Mouse (Mus musculus) brain, embryonic 14.5 days (tissue): ENCODE results near the gene Klhdc8a.

Experiments
- CTCF ChIP-seq: fragments of 200-500 bp; IDR thresholded peaks from 2 replicates; pipeline ENCODE4 v1.5.1; 2012; ENCODE audit warnings: inconsistent platforms, mild to moderate bottlenecking, moderate library complexity, borderline replicate concordance; ENCODE audit not compliant: insufficient read depth, insufficient read length; ENCODE audit errors: extremely low read depth
- POLR2A ChIP-seq: fragments of 200-500 bp; IDR thresholded peaks from 2 replicates; pipeline ENCODE4 v1.6.1; 2012; ENCODE audit warnings: mild to moderate bottlenecking, inconsistent platforms, borderline replicate concordance; ENCODE audit not compliant: poor library complexity, insufficient read depth, insufficient read length, severe bottlenecking; ENCODE audit errors: extremely low read depth

DNA sequence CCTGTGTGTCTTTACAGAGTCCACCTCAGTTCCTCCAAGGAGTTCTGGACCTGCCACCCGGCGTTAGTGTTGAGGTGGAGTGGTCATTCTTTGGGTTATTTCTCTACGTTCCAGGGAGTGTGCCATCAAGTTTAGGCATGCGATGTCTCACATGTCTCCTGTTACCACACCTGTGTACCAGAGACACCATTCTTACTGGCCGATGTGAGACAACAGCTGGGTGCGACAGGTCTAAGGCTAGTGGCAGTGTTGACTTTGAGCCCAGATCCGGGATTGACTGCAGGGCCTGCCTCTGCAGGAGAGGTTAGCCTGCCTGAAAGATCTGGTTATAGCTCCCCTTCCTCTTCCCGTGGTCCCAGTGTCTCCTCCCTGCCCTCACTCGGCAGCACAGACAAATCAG is 55.8 kb downstream of the Klhdc8a start:
- no peak for TF ChIP-seq CTCF
- TF ChIP-seq POLR2A = no peak
